Mouse (Mus musculus): ENCODE data around the gene Tmem184b. TPM values are rescaled to one million over a fixed set of nuclear protein-coding genes. Genes with fewer than 3 reads are reported as not detected.

Gene Tmem184b
- polyA plus RNA-seq, 1 experiment from 2014 or later: 43.1 TPM

- Histone ChIP-seq H3K9me3 (replicated peaks) (no peaks in the 10 kb centered on the region), H3K4me2 (no peak overlapping the region), H3K4me3 (replicated peaks) (no peak overlapping the region), H3K27ac (replicated peaks) (no peak overlapping the region), H3K9ac (replicated peaks) (no peak overlapping the region), H3K4me1 (no peaks in the 10 kb centered on the region), H3K36me3 (peaks cover 66% of the 10 kb centered on the region), H3K27me3 (replicated peaks) (no peaks in the 10 kb centered on the region)
- 40% methylated on average over 3 of the region's 3 CpGs for WGBS
- no peak for ATAC-seq (ENCODE audit: low FRiP score)
Measured at GRCm38 (mm10) chr15:79374760-79375159, 28.6 kb downstream of the Tmem184b start.

- H3K4me3 ChIP-seq (replicated peaks): no peak overlapping the region
- ATAC-seq (ENCODE audit: low FRiP score): no peak
- WGBS: 83% methylated on average over 7 of the region's 7 CpGs
- no peaks in the 10 kb centered on the region for H3K9me3 ChIP-seq (replicated peaks)
- no peaks in the 10 kb centered on the region for H3K27me3 ChIP-seq (replicated peaks)
- no peak overlapping the region for H3K4me2 ChIP-seq
- H3K4me1 ChIP-seq: 0 out of 2 replicates have a peak, but pooled peaks cover 2% of the 10 kb centered on the region
- no peak overlapping the region for H3K9ac ChIP-seq (replicated peaks)
- no peak overlapping the region for H3K27ac ChIP-seq (replicated peaks)
- peaks cover 74% of the 10 kb centered on the region for H3K36me3 ChIP-seq
Measured at GRCm38 (mm10) chr15:79370281-79370843, 33.0 kb downstream of the Tmem184b start.

- H3K9me3 ChIP-seq (replicated peaks): no peaks in the 10 kb centered on the region
- H3K4me2 ChIP-seq: no peak overlapping the region
- no peak for ATAC-seq (ENCODE audit: low FRiP score)
- H3K9ac ChIP-seq (replicated peaks): no peak overlapping the region
- no peak overlapping the region for H3K4me3 ChIP-seq (replicated peaks)
- peaks cover 75% of the 10 kb centered on the region for H3K36me3 ChIP-seq
- no peak overlapping the region for H3K27ac ChIP-seq (replicated peaks)
- 0 out of 2 replicates have a peak, but pooled peaks cover 2% of the 10 kb centered on the region for H3K4me1 ChIP-seq
- H3K27me3 ChIP-seq (replicated peaks): no peaks in the 10 kb centered on the region
- WGBS: 82% methylated on average over 15 of the region's 15 CpGs
Measured at GRCm38 (mm10) chr15:79369452-79370280, 33.7 kb downstream of the Tmem184b start.

- Histone ChIP-seq H3K9me3 (replicated peaks) (no peaks in the 10 kb centered on the region), H3K4me2 (no peak overlapping the region), H3K27me3 (replicated peaks) (no peaks in the 10 kb centered on the region), H3K4me3 (replicated peaks) (no peak overlapping the region), H3K36me3 (peaks cover 75% of the 10 kb centered on the region), H3K4me1 (0 out of 2 replicates have a peak, but pooled peaks cover 2% of the 10 kb centered on the region), H3K27ac (replicated peaks) (peak overlapping the region; percentile 60; the same call in 1 of the 2 replicates), H3K9ac (replicated peaks) (no peak overlapping the region)
- 95% methylated on average over 8 of the region's 8 CpGs for WGBS
- ATAC-seq (ENCODE audit: low FRiP score): no peak
Measured at GRCm38 (mm10) chr15:79368861-79369440, 34.4 kb downstream of the Tmem184b start.

GRCm38 (mm10) chr15:79368313-79368811 is 35.0 kb downstream of the Tmem184b start:
- WGBS: 65% methylated on average over 14 of the region's 14 CpGs
- 0 out of 2 replicates have a peak, but pooled peaks cover 2% of the 10 kb centered on the region for H3K4me1 ChIP-seq
- H3K27me3 ChIP-seq (replicated peaks): no peaks in the 10 kb centered on the region
- no peak overlapping the region for H3K9ac ChIP-seq (replicated peaks)
- peak overlapping the region; percentile 60 for H3K27ac ChIP-seq (replicated peaks)
- no peak overlapping the region for H3K4me2 ChIP-seq
- no peaks in the 10 kb centered on the region for H3K9me3 ChIP-seq (replicated peaks)
- peaks cover 76% of the 10 kb centered on the region for H3K36me3 ChIP-seq
- no peak overlapping the region for H3K4me3 ChIP-seq (replicated peaks)
- ATAC-seq (ENCODE audit: low FRiP score): no peak

- Histone ChIP-seq H3K27me3 (replicated peaks) (no peaks in the 10 kb centered on the region), H3K4me1 (0 out of 2 replicates have a peak, but pooled peaks cover 2% of the 10 kb centered on the region), H3K27ac (replicated peaks) (no peak overlapping the region), H3K4me2 (no peak overlapping the region), H3K9me3 (replicated peaks) (no peaks in the 10 kb centered on the region), H3K9ac (replicated peaks) (no peak overlapping the region), H3K36me3 (peaks cover 76% of the 10 kb centered on the region), H3K4me3 (replicated peaks) (no peak overlapping the region)
- 91% methylated on average over 5 of the region's 5 CpGs for WGBS
- ATAC-seq (ENCODE audit: low FRiP score): no peak
Measured at GRCm38 (mm10) chr15:79366402-79366801, 37.0 kb downstream of the Tmem184b start.

GRCm38 (mm10) chr15:79365068-79365467 is 38.3 kb downstream of the Tmem184b start:
- WGBS: 98% methylated on average over 12 of the region's 12 CpGs
- peaks cover 78% of the 10 kb centered on the region for H3K36me3 ChIP-seq

GRCm38 (mm10) chr15:79364120-79364519 is 39.2 kb downstream of the Tmem184b start:
- Histone ChIP-seq H3K27me3 (replicated peaks) (no peaks in the 10 kb centered on the region), H3K4me1 (peaks cover 10% of the 10 kb centered on the region; the same call in 1 of the 2 replicates), H3K9me3 (replicated peaks) (no peaks in the 10 kb centered on the region), H3K9ac (replicated peaks) (no peak overlapping the region), H3K4me2 (no peak overlapping the region), H3K4me3 (replicated peaks) (no peak overlapping the region), H3K36me3 (peaks cover 73% of the 10 kb centered on the region), H3K27ac (replicated peaks) (no peak overlapping the region)
- WGBS: 77% methylated on average over 6 of the region's 6 CpGs
- no peak for ATAC-seq (ENCODE audit: low FRiP score)

More at GRCm38 (mm10) chr15:79365068-79365467, 38.3 kb downstream of the Tmem184b start:
- Histone ChIP-seq H3K4me1 (peaks cover 6% of the 10 kb centered on the region; the same call in 1 of the 2 replicates), H3K4me3 (replicated peaks) (no peak overlapping the region), H3K27ac (replicated peaks) (no peak overlapping the region), H3K9ac (replicated peaks) (no peak overlapping the region), H3K27me3 (replicated peaks) (no peaks in the 10 kb centered on the region), H3K4me2 (no peak overlapping the region), H3K9me3 (replicated peaks) (no peaks in the 10 kb centered on the region)
- ATAC-seq (ENCODE audit: low FRiP score): no peak

GRCm38 (mm10) chr15:79361023-79361422 is 42.3 kb downstream of the Tmem184b start:
- no peak for ATAC-seq (ENCODE audit: low FRiP score)
- H3K4me2 ChIP-seq: no peak overlapping the region
- no peak overlapping the region for H3K4me3 ChIP-seq (replicated peaks)
- no peak overlapping the region for H3K27ac ChIP-seq (replicated peaks)
- H3K36me3 ChIP-seq: peaks cover 48% of the 10 kb centered on the region
- no peak overlapping the region for H3K9ac ChIP-seq (replicated peaks)
- H3K9me3 ChIP-seq (replicated peaks): no peaks in the 10 kb centered on the region
- WGBS: 73% methylated on average over 4 of the region's 4 CpGs
- peaks cover 6% of the 10 kb centered on the region for H3K27me3 ChIP-seq (replicated peaks)
- peaks cover 32% of the 10 kb centered on the region for H3K4me1 ChIP-seq

GRCm38 (mm10) chr15:79360371-79360770 is 43.0 kb downstream of the Tmem184b start:
- no peak overlapping the region for H3K4me3 ChIP-seq (replicated peaks)
- no peak overlapping the region for H3K9ac ChIP-seq (replicated peaks)
- H3K27me3 ChIP-seq (replicated peaks): peaks cover 11% of the 10 kb centered on the region
- no peaks in the 10 kb centered on the region for H3K9me3 ChIP-seq (replicated peaks)
- peaks cover 41% of the 10 kb centered on the region for H3K36me3 ChIP-seq
- no peak overlapping the region for H3K27ac ChIP-seq (replicated peaks)
- H3K4me1 ChIP-seq: peaks cover 33% of the 10 kb centered on the region
- no peak for ATAC-seq (ENCODE audit: low FRiP score)
- no peak overlapping the region for H3K4me2 ChIP-seq
- WGBS: 61% methylated on average over 7 of the region's 7 CpGs

- ATAC-seq (ENCODE audit: low FRiP score): no peak
- H3K36me3 ChIP-seq: peaks cover 37% of the 10 kb centered on the region
- H3K4me2 ChIP-seq: no peak overlapping the region
- WGBS: 37% methylated on average over 6 of the region's 6 CpGs
- peaks cover 11% of the 10 kb centered on the region for H3K27me3 ChIP-seq (replicated peaks)
- no peak overlapping the region for H3K4me3 ChIP-seq (replicated peaks)
- H3K4me1 ChIP-seq: peaks cover 33% of the 10 kb centered on the region
- H3K27ac ChIP-seq (replicated peaks): no peak overlapping the region
- H3K9me3 ChIP-seq (replicated peaks): no peaks in the 10 kb centered on the region
- H3K9ac ChIP-seq (replicated peaks): no peak overlapping the region
Measured at GRCm38 (mm10) chr15:79359954-79360353, 43.4 kb downstream of the Tmem184b start.
